Comparison of ENCODE assay signal across 13 mouse cellular contexts in the genomic region with DNA sequence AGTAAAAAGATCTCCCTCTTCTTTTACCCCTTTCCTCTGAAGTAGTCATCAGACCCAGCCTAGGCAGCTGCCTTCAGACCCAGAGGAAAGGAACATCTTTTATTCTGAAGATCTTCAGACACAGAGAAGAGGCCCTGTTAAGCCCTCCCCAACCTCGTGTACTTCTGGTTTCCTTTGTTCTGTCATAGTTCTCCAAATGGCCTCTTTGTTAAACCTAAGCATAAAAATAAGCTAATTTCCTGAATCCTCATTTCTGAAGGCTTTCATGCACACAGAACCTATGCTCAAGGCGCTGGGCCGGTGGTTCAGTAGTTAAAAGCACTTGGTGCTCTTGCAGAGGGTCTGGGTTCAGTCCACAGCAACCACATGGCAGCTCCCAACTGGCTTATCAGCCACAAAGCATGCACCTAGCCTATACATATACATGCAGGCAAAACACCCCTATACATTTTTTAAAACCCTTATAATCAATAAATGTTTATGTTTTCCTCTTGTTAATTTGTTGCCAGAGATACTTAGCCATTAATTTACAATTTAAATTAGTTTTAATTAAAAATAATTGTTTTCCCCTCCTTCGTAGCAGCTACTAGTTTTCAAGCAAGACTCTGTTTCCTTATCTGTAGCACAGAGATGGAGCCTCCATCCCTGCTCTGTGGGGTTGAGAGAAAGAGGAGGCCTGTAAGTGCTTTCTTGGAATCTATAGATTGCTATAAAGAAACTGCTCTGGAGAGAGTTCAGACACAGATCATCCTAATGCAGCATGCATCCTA.
A peak's percentile ranks its signal among the peaks of the same experiment; 100 is the strongest.
DNase-seq lines count a peak whose midpoint lies in the region; ATAC-seq and TF ChIP-seq lines count a peak whose summit lies in the region.
"Had no signal": no experiment of that assay in that cellular context is flagged by ENCODE, and none has a peak within 500 bp of the region (broad histone marks: within the 10 kb centered on the region; RNA-seq: fewer than 3 reads in every experiment).

No protein-coding gene starts in this region.

- 62% methylated on average over 4 of the region's 4 CpGs for WGBS in heart, postnatal 0 days
- WGBS in heart, embryonic 12.5 days: 56% methylated on average over 4 of the region's 4 CpGs
- WGBS in limb, embryonic 13.5 days: 60% methylated on average over 4 of the region's 4 CpGs

- H3K27ac ChIP-seq in heart, postnatal 0 days (ENCODE audit: low read depth): 0 out of 2 replicates have a peak overlapping the region, but pooled peaks have one; percentile 22
- H3K27ac ChIP-seq in heart, embryonic 12.5 days (ENCODE audit: poor library complexity, severe bottlenecking): no peak overlapping the region
- peak overlapping the region; percentile 33; the same call in 1 of the 2 replicates for H3K27ac ChIP-seq in limb, embryonic 13.5 days
- H3K27ac ChIP-seq: forebrain, embryonic 13.5 days; neural tube, embryonic 13.5 days had no signal

- no peaks in the 10 kb centered on the region for H3K36me3 ChIP-seq in heart, postnatal 0 days (replicated peaks; ENCODE audit: control insufficient read depth, insufficient read depth, low read length)
- no peaks in the 10 kb centered on the region for H3K36me3 ChIP-seq in heart, embryonic 12.5 days
- H3K36me3 ChIP-seq in limb, embryonic 13.5 days: no peaks in the 10 kb centered on the region
- H3K36me3 ChIP-seq: neural tube, embryonic 13.5 days had no signal

- ATAC-seq in heart, postnatal 0 days (ENCODE audit: insufficient read depth, low read depth): no peak
- no peak for ATAC-seq in heart, embryonic 12.5 days (ENCODE audit: insufficient number of reproducible peaks, low FRiP score)
- ATAC-seq in limb, embryonic 13.5 days (ENCODE audit: low FRiP score, low read depth): no peak
- ATAC-seq: forebrain, embryonic 13.5 days had no signal

- no peaks in the 10 kb centered on the region for H3K9me3 ChIP-seq in heart, postnatal 0 days (replicated peaks; ENCODE audit: control insufficient read depth, low read length)
- H3K9me3 ChIP-seq in heart, embryonic 12.5 days (replicated peaks): no peaks in the 10 kb centered on the region
- no peaks in the 10 kb centered on the region for H3K9me3 ChIP-seq in limb, embryonic 13.5 days
- H3K9me3 ChIP-seq: forebrain, embryonic 13.5 days; neural tube, embryonic 13.5 days had no signal

- DNase-seq in heart, postnatal 0 days (ENCODE audit: low spot score): no peak
- peak; percentile 35 to 46 for DNase-seq in spleen, postnatal 36 days (ENCODE audit: low spot score in 2 of 2)
- DNase-seq in spleen, postnatal 10 days (ENCODE audit: low spot score in 2 of 2): no peak
- peak; percentile 27 for DNase-seq in thymus, postnatal 4 days
- no peak for DNase-seq in right cerebral cortex, adult 18-20 months
- DNase-seq in adrenal gland, adult 18-20 months (ENCODE audit: low spot score in 2 of 2): no peak
- DNase-seq: adrenal gland, adult 2 months; cerebellum, adult 9-11 months; lung, postnatal 10 days had no signal

- H3K4me1 ChIP-seq in heart, postnatal 0 days (ENCODE audit: control insufficient read depth, insufficient read depth): no peaks in the 10 kb centered on the region; the same call in 1 of the 2 replicates
- H3K4me1 ChIP-seq in heart, embryonic 12.5 days (replicated peaks): peaks cover 20% of the 10 kb centered on the region; the same call in 1 of the 2 replicates
- peaks cover 31% of the 10 kb centered on the region for H3K4me1 ChIP-seq in limb, embryonic 13.5 days

- H3K9ac ChIP-seq in heart, postnatal 0 days (replicated peaks; ENCODE audit: low read depth, low read length): no peak overlapping the region
- no peak overlapping the region for H3K9ac ChIP-seq in heart, embryonic 12.5 days
- H3K9ac ChIP-seq in limb, embryonic 13.5 days: no peak overlapping the region
- H3K9ac ChIP-seq: forebrain, embryonic 13.5 days; neural tube, embryonic 13.5 days had no signal

- H3K4me2 ChIP-seq in heart, postnatal 0 days (ENCODE audit: low read depth, low read length): no peak overlapping the region
- H3K4me2 ChIP-seq in heart, embryonic 12.5 days: no peak overlapping the region
- H3K4me2 ChIP-seq in limb, embryonic 13.5 days (replicated peaks): no peak overlapping the region
- H3K4me2 ChIP-seq: forebrain, embryonic 13.5 days; neural tube, embryonic 13.5 days had no signal

- TF ChIP-seq EP300 in heart, postnatal 0 days (IDR thresholded peaks at IDR 0.05; ENCODE audit: low read depth): no peak

- H3K4me3 ChIP-seq in heart, postnatal 0 days (ENCODE audit: low read depth, low read length): no peak overlapping the region
- H3K4me3 ChIP-seq in heart, embryonic 12.5 days: no peak overlapping the region
- no peak overlapping the region for H3K4me3 ChIP-seq in limb, embryonic 13.5 days
- H3K4me3 ChIP-seq: forebrain, embryonic 13.5 days; neural tube, embryonic 13.5 days had no signal

- TF ChIP-seq CTCF in heart, postnatal 0 days (IDR thresholded peaks at IDR 0.05; ENCODE audit: low read depth): no peak

- no peaks in the 10 kb centered on the region for H3K27me3 ChIP-seq in heart, postnatal 0 days (ENCODE audit: control insufficient read depth, insufficient read depth, low read length)
- no peaks in the 10 kb centered on the region for H3K27me3 ChIP-seq in heart, embryonic 12.5 days (replicated peaks)
- no peaks in the 10 kb centered on the region for H3K27me3 ChIP-seq in limb, embryonic 13.5 days
- H3K27me3 ChIP-seq: forebrain, embryonic 13.5 days; neural tube, embryonic 13.5 days had no signal

Comparison
In these comparisons a context has a peak if more than half of its experiments do, and no peak if none do; other contexts are left out.
1. DNase-seq: peak in spleen, postnatal 36 days (2 of 2) and thymus, postnatal 4 days (single experiment); none in heart, postnatal 0 days (single experiment), spleen, postnatal 10 days (0 of 2), right cerebral cortex, adult 18-20 months (single experiment) and adrenal gland, adult 18-20 months (0 of 2).